Mouse (Mus musculus): ENCODE results near the gene St5. TPM values are rescaled to one million over a fixed set of nuclear protein-coding genes. Genes with fewer than 3 reads are reported as not detected.
A peak's percentile ranks its signal among the peaks of the same experiment; 100 is the strongest.

Gene St5
- 18.6 and 18.8 TPM in 2 replicates for polyA plus RNA-seq (2015; fragmentation: Nextera tagmentation; extraction: Ambion mirVana)

DNA sequence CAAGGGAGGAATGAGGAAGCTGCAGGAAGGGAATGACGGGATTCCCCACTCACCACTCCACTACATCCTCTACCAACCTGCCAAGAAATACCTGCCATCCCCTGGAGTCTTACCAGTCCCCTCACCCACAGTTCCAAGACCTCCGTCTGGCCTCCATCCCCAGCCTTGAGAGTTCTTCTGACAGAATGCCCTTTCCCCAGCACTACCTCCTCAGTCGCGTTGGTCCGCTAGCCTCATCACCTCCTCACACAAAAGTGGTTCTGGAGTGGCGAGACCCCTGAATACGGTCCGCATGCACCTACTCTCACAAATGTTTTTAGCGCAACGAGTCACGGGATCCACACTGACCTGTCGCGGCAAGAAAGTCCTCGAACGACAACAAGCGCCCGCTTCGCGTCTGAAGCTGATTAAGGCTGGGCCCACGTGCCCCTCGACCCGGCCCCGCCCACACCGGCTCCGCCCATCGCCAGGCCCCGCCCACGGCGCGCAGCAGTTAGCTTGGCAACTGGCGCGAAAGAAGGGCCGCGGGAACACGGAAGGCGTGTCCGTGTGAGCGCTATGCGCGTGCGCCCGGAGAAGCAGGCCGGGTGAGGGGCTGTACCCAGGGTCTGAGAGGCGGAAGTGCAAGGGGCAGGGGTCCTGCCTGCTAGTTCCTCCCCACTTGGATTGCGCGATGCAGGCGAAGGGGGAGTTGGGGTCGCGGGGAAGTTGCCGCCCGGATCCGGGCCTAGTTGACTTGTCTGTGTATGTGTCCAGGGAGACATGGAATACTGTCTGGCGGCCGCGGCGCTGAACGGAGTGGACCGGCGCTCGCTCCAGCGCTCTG is at the start of gene St5, which contains the start of gene Akip1:
TSS of gene St5 (minus strand) at position 416 of the 826 bp plus-strand sequence.
TSS of gene Akip1 (plus strand) at position 501 of the 826 bp plus-strand sequence.
- Histone ChIP-seq H3K9me3 (replicated peaks; ENCODE audit: control insufficient read depth, low read length, poor library complexity, severe bottlenecking) (no peaks in the 10 kb centered on the region), H3K4me3 (ENCODE audit: low read depth, low read length) (peak within 1 kb of the TSS; percentile 75), H3K36me3 (ENCODE audit: control insufficient read depth, insufficient read depth, low read length) (no peaks in the 10 kb centered on the region), H3K27ac (ENCODE audit: low read length) (peak within 1 kb of the TSS; percentile 72), H3K27me3 (ENCODE audit: control insufficient read depth, insufficient read depth, low read depth, low read length) (no peaks in the 10 kb centered on the region), H3K4me1 (ENCODE audit: control insufficient read depth, insufficient read depth, low read length) (0 out of 2 replicates have a peak, but pooled peaks cover 2% of the 10 kb centered on the region), H3K4me2 (ENCODE audit: low read length) (peak within 1 kb of the TSS; percentile 82), H3K9ac (ENCODE audit: low read depth, low read length) (peak within 1 kb of the TSS; percentile 80)
- WGBS, result under 1% methylated on average over 61 of the region's 61 CpGs
- peak; percentile 97 for ATAC-seq

DNA sequence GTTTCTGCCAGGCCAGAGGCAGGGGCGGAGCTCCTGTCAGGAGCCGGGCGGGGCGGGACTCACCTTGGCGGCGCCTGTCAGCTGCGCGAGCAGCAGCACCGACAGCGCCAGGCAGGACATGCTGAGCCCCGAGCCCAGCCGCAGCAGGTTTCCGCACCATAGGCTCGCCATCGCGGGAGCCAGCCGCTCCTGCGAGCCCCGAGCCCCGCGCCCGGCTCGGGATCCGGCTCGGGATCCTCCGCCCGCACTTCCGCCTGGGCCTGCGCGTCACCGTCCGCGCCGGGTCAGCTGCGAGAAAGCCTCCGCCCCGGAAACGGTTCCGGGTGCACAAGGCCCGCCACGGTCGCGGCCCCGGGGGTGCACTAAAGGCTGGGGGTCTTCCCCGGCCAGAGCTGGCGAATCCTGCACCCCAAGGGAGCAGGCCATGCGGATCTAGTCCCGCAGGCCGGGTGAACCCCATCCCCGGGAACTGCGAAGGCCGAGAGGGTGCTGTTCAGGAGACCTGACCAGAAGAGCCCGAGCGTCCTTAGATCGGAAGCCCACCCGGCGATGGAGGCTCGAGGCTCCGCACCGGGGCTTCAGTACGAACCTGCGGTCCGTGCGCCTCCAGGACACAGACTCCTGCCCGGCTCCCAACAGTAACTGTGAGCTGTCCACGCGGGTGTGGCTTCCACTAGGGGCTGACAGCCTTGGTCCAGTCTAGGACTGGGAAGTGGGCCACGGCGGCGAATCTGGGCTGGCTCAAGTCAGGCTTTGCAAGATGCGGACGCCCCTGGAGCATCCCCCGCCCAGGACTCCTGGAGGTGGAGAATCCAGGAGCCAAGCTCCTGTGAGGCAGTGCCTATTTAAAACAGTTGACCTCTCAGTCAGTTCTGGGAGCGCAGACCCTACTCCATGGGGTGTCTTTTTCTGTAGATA is 48.9 kb upstream of the St5 start, which contains the start of gene Tmem9b:
TSS of gene Tmem9b (minus strand) at position 868 of the 918 bp plus-strand sequence.
- H3K9me3 ChIP-seq (replicated peaks; ENCODE audit: control insufficient read depth, low read length, poor library complexity, severe bottlenecking), result no peaks in the 10 kb centered on the region
- H3K27me3 ChIP-seq (ENCODE audit: control insufficient read depth, insufficient read depth, low read depth, low read length), result no peaks in the 10 kb centered on the region
- under 1% methylated on average over 74 of the region's 74 CpGs for WGBS
- peak; percentile 94 for ATAC-seq
- H3K4me1 ChIP-seq (ENCODE audit: control insufficient read depth, insufficient read depth, low read length), result peaks cover 20% of the 10 kb centered on the region
- H3K27ac ChIP-seq (ENCODE audit: low read length), result peak within 1 kb of the TSS; percentile 88
- peak within 1 kb of the TSS; percentile 72 for H3K4me3 ChIP-seq (ENCODE audit: low read depth, low read length)
- H3K4me2 ChIP-seq (ENCODE audit: low read length), result peak within 1 kb of the TSS; percentile 66
- H3K36me3 ChIP-seq (ENCODE audit: control insufficient read depth, insufficient read depth, low read length), result 0 out of 2 replicates have a peak, but pooled peaks cover 3% of the 10 kb centered on the region
- H3K9ac ChIP-seq (ENCODE audit: low read depth, low read length), result peak within 1 kb of the TSS; percentile 98

DNA sequence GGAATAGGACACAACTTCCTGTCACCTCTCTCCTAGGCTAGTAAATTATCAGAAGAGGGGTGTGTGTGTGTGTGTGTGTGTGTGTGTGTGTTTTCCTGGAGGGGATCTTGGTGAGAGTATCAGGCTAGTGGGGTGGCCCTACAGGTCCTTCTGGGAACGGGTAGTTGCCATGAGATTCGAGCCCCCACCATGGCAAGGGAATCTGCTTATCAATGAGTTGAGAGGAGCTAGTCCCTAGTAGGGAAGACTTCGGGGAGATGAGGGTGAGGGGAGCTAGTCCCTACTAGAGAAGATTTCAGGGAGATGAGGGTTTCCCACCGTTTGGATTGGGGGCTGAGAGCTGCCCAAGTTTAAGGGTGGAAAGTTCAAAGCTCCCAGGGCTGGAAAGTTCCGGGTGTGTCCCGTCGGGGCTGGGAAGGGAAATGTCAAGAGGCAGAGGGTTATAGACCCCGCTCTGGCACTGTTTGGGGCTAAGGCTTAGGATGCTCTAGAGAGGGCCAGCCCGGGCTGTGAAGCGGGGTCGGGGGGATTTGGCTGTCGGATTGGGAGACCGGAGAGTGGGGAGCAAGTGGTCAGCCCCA is 48.1 kb upstream of the St5 start:
- 3% methylated on average over 13 of the region's 13 CpGs for WGBS
- H3K4me1 ChIP-seq (ENCODE audit: control insufficient read depth, insufficient read depth, low read length), result peaks cover 20% of the 10 kb centered on the region
- no peaks in the 10 kb centered on the region for H3K27me3 ChIP-seq (ENCODE audit: control insufficient read depth, insufficient read depth, low read depth, low read length)
- peak overlapping the region; percentile 72 for H3K4me3 ChIP-seq (ENCODE audit: low read depth, low read length)
- H3K36me3 ChIP-seq (ENCODE audit: control insufficient read depth, insufficient read depth, low read length), result 0 out of 2 replicates have a peak, but pooled peaks cover 3% of the 10 kb centered on the region
- peak overlapping the region; percentile 88 for H3K27ac ChIP-seq (ENCODE audit: low read length)
- peak overlapping the region; percentile 98 for H3K9ac ChIP-seq (ENCODE audit: low read depth, low read length)
- ATAC-seq, result peak; percentile 68
- no peaks in the 10 kb centered on the region for H3K9me3 ChIP-seq (replicated peaks; ENCODE audit: control insufficient read depth, low read length, poor library complexity, severe bottlenecking)
- H3K4me2 ChIP-seq (ENCODE audit: low read length), result peak overlapping the region; percentile 66

DNA sequence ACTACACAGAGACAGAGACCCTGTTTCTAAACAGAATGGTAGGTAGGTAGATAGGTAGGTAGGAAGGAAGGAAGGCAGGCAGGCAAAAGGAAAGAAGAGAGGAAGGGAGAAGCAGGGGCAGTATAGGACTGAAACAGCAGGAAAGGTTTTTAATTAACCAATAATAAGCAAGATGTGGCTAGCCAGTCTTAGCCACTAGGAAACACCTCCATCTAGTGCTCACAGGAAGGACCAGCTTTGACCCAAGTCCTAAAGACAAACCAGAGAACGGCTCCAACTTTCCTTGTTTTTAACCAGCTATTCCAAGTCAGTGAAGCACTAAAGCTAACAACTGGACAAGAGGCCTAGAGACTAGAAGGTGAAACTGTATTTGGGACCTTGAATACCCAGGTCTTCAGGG is 44.3 kb upstream of the St5 start:
- H3K27me3 ChIP-seq (ENCODE audit: control insufficient read depth, insufficient read depth, low read depth, low read length), result no peaks in the 10 kb centered on the region
- H3K9ac ChIP-seq (ENCODE audit: low read depth, low read length), result no peak overlapping the region
- H3K9me3 ChIP-seq (replicated peaks; ENCODE audit: control insufficient read depth, low read length, poor library complexity, severe bottlenecking), result no peaks in the 10 kb centered on the region
- H3K27ac ChIP-seq (ENCODE audit: low read length), result no peak overlapping the region
- H3K4me3 ChIP-seq (ENCODE audit: low read depth, low read length), result no peak overlapping the region
- peaks cover 27% of the 10 kb centered on the region for H3K36me3 ChIP-seq (ENCODE audit: control insufficient read depth, insufficient read depth, low read length)
- no peak overlapping the region for H3K4me2 ChIP-seq (ENCODE audit: low read length)
- ATAC-seq, result no peak
- peaks cover 10% of the 10 kb centered on the region for H3K4me1 ChIP-seq (ENCODE audit: control insufficient read depth, insufficient read depth, low read length)
- 59% methylated on average over 1 of the region's 1 CpGs for WGBS

DNA sequence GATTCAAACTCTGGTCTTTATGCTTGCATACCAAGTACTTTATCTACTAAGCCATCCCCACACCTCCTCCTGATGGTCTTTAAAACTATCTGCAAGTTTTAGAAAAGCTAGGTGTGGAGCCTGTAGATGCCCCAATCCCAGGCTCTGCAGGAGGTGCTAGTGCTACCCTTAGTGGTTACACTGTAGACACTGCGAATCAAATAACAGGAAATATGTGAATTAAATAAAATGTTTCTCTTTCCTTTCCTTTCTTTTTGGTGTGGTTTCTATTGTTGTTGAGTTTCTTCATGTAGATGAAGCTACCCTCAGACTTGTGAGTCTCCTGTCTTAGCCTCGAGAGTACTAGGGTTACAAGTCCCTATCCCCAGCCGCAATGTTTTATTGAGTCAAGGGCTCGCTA is 38.3 kb upstream of the St5 start:
- WGBS, result 87% methylated on average over 4 of the region's 4 CpGs
- Histone ChIP-seq H3K4me2 (ENCODE audit: low read length) (no peak overlapping the region), H3K9ac (ENCODE audit: low read depth, low read length) (no peak overlapping the region), H3K27ac (ENCODE audit: low read length) (no peak overlapping the region), H3K27me3 (ENCODE audit: control insufficient read depth, insufficient read depth, low read depth, low read length) (no peaks in the 10 kb centered on the region), H3K9me3 (replicated peaks; ENCODE audit: control insufficient read depth, low read length, poor library complexity, severe bottlenecking) (no peaks in the 10 kb centered on the region), H3K4me3 (ENCODE audit: low read depth, low read length) (no peak overlapping the region), H3K36me3 (ENCODE audit: control insufficient read depth, insufficient read depth, low read length) (peaks cover 47% of the 10 kb centered on the region), H3K4me1 (ENCODE audit: control insufficient read depth, insufficient read depth, low read length) (no peaks in the 10 kb centered on the region)
- ATAC-seq, result no peak

DNA sequence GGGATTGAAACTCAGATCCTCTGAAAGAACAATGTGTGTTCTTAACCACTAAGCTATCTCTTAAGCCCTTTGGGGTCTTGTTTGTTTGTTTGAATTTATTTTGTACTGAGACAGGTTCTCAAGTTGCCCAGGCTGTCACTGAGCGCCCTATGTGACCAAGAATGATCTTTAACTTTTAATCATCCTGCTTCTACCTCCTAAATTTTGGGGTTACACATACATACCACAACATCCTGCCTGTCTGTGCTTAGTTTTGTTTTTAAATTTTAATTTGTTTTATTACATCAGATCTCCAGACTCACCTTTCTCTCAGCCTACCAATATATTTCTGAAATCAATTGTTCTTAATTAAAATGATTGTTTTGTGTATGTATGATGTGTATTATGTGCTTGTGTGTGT is 37.7 kb upstream of the St5 start:
- no peaks in the 10 kb centered on the region for H3K4me1 ChIP-seq (ENCODE audit: control insufficient read depth, insufficient read depth, low read length)
- ATAC-seq, result no peak
- no peak overlapping the region for H3K4me3 ChIP-seq (ENCODE audit: low read depth, low read length)
- H3K9me3 ChIP-seq (replicated peaks; ENCODE audit: control insufficient read depth, low read length, poor library complexity, severe bottlenecking), result no peaks in the 10 kb centered on the region
- no peaks in the 10 kb centered on the region for H3K27me3 ChIP-seq (ENCODE audit: control insufficient read depth, insufficient read depth, low read depth, low read length)
- no peak overlapping the region for H3K27ac ChIP-seq (ENCODE audit: low read length)
- H3K9ac ChIP-seq (ENCODE audit: low read depth, low read length), result no peak overlapping the region
- no peak overlapping the region for H3K4me2 ChIP-seq (ENCODE audit: low read length)
- peaks cover 51% of the 10 kb centered on the region for H3K36me3 ChIP-seq (ENCODE audit: control insufficient read depth, insufficient read depth, low read length)
- 96% methylated on average over 1 of the region's 1 CpGs for WGBS

DNA sequence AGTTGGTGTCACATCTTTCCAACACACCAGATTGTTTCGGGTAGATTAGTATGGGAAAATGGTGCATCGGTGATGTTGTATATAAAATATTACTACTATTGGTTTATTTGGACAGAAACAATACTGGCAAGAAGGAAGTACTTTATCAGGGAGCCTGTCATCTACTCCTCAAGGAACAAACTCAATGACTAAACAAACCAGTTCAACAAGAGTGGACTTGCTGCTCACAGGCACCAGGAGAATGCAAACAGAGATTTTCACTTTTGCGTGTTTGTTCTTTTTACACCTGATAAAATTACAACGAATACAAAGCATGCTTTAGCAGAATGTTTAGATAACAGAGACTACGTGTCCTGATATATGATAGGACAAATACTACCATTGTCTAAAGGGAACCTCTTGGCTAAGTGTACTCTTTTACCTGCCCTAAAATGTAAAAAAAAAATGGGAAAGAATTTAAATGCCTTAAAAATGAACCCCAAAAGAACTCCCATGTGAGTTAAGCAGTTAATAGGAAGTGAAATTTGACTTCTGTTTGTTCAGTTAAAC is 36.5 kb upstream of the St5 start:
- Histone ChIP-seq H3K27me3 (ENCODE audit: control insufficient read depth, insufficient read depth, low read depth, low read length) (no peaks in the 10 kb centered on the region), H3K27ac (ENCODE audit: low read length) (no peak overlapping the region), H3K36me3 (ENCODE audit: control insufficient read depth, insufficient read depth, low read length) (peaks cover 47% of the 10 kb centered on the region), H3K9ac (ENCODE audit: low read depth, low read length) (no peak overlapping the region), H3K9me3 (replicated peaks; ENCODE audit: control insufficient read depth, low read length, poor library complexity, severe bottlenecking) (no peaks in the 10 kb centered on the region), H3K4me1 (ENCODE audit: control insufficient read depth, insufficient read depth, low read length) (no peaks in the 10 kb centered on the region), H3K4me2 (ENCODE audit: low read length) (no peak overlapping the region), H3K4me3 (ENCODE audit: low read depth, low read length) (no peak overlapping the region)
- WGBS, result 93% methylated on average over 5 of the region's 5 CpGs
- no peak for ATAC-seq

DNA sequence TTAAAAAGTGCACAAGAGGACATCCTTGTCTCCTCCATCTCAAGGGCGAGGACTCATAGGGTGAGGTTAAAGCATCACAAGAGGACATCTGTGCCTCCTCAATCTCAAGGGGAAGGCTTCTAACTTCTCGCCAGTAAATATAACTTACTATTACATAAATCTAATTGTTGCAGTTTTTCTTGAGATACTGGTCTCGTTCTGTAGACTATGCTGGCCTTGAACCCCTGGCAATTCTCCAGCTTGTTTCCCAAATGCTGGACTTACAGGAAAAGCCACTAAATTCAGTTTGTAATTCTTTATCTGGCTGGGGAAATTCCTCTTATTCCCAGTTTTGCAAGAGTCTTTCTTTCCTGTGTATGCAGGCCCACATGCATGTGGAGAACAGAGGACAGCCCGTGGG is 31.4 kb upstream of the St5 start:
- Histone ChIP-seq H3K9me3 (replicated peaks; ENCODE audit: control insufficient read depth, low read length, poor library complexity, severe bottlenecking) (no peaks in the 10 kb centered on the region), H3K27ac (ENCODE audit: low read length) (no peak overlapping the region), H3K4me2 (ENCODE audit: low read length) (no peak overlapping the region), H3K9ac (ENCODE audit: low read depth, low read length) (no peak overlapping the region), H3K4me1 (ENCODE audit: control insufficient read depth, insufficient read depth, low read length) (no peaks in the 10 kb centered on the region), H3K27me3 (ENCODE audit: control insufficient read depth, insufficient read depth, low read depth, low read length) (no peaks in the 10 kb centered on the region), H3K4me3 (ENCODE audit: low read depth, low read length) (no peak overlapping the region), H3K36me3 (ENCODE audit: control insufficient read depth, insufficient read depth, low read length) (peaks cover 17% of the 10 kb centered on the region; the same call in 1 of the 2 replicates)
- WGBS, result 95% methylated on average over 4 of the region's 4 CpGs
- ATAC-seq, result no peak

All from midbrain, embryonic 16.5 days (tissue).